Mouse (Mus musculus) olfactory bulb, adult 2 months (tissue): Measurements from ENCODE around the gene Slc35f6.

Experiments
- CTCF ChIP-seq: fragments of 200-500 bp; IDR thresholded peaks from 2 replicates; pipeline ENCODE4 v1.5.1; 2012; ENCODE audit warnings: low read depth, mild to moderate bottlenecking, low read length, moderate library complexity; ENCODE audit not compliant: insufficient read depth
- POLR2A ChIP-seq: fragments of 200-500 bp; IDR thresholded peaks from 2 replicates; pipeline ENCODE4 v1.6.1; 2012; ENCODE audit warnings: mild to moderate bottlenecking, low read depth, low read length, moderate library complexity; ENCODE audit not compliant: insufficient read depth

DNA sequence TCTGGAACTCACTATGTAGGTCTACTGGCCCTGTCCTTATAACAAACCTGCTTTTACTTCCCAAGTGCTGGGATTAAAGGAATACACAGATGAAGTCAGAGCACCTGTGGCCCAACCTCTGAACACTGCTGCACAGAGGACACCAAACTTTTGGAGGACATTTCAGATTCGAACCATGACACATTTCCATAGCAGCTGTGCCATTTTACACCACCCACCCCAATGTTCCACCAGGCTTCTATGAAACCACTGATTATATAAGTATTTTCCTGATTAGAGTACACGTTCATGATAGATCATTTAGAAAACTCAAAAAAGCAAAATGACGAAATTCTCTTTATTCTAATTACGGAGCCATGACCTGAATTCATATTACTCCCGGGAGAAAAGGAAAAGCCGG is 18.2 kb downstream of the Slc35f6 start:
- TF ChIP-seq CTCF = no peak
- TF ChIP-seq POLR2A = no peak
